Mouse (Mus musculus) layer of hippocampus, postnatal 36 days (tissue): ENCODE measurements around the gene Olfr1122. TPM values are rescaled to one million over a fixed set of nuclear protein-coding genes. Genes with fewer than 3 reads are reported as not detected.
"Not testable (repeated sequence)": the region's sequence is repeated elsewhere in the genome, so short reads cannot be mapped to it uniquely, and the experiment has no call there.

Experiments
- DNase-seq, 2 experiments: peaks; one replicate each; pipeline ENCODE4 v3.0.0; 2022
- total RNA-seq, 2 experiments: library from RNA; stranded (reverse); gene quantifications; 2 replicates each; pipeline ENCODE4 v1.2.3; 2021

The Olfr1122 gene
- total RNA-seq = not detected

DNA sequence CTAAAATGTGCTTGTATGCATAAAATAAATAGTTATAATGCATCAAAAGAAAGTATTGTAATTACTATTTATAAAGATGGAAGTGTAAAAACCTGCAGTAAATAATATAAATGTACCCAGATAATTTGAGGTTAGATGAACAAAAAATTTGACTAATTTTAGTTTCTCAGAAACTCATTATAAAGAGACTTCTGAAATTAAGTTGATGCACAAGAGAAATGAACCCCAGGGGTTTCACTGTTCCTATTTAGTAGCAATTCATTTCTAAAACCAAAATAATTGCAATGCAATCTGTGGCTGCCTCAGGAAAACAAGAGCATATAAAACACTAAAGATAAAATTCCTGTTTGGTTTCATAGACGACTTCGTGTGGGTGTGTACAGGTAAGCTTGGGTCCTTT, at the start of gene Olfr1122:
TSS of gene Olfr1122 (plus strand) at position 301 of the 400 bp plus-strand sequence.
- no peak for DNase-seq

DNA sequence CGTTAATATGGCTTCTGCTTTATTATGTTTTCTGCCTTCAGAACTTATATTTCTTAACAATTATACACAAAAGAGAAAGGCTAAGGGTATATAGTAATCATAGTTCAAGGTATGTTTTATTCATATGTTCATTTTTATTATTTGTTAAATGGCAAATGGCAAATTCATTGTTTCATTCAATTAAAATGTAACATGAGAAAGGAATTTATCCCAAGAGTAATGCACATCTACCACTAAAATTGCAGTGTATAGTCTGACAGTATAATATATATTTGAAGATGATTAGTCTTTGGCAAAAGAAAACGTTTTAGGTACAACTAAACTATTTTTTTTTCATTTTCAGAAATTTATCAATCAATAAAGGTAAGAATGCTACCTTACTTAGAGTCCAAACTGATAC, 31.1 kb upstream of the Olfr1122 start, which contains the start of gene Olfr1120:
TSS of gene Olfr1120 (plus strand) at position 301 of the 400 bp plus-strand sequence.
- no peak for DNase-seq

DNA sequence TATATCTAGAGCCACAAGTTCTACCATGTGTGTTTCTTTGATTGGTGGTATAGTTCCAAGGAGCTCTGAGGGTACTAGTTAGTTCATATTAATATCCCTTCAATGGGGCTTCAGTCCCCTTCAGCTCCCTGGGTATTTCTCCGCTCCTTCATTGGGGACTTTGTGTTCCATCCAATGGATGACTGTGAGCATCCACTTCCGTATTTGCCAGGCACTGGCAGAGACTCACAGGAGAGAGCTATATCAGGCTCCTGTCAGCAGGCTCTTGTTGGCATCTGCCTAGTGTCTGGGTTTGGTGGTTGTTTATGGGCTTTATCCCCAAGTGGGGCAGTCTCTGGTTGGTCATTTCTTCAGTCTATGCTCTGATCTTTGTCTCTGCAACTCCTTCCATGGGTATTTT, 25.5 kb upstream of the Olfr1122 start:
- not testable (repeated sequence) for DNase-seq

DNA sequence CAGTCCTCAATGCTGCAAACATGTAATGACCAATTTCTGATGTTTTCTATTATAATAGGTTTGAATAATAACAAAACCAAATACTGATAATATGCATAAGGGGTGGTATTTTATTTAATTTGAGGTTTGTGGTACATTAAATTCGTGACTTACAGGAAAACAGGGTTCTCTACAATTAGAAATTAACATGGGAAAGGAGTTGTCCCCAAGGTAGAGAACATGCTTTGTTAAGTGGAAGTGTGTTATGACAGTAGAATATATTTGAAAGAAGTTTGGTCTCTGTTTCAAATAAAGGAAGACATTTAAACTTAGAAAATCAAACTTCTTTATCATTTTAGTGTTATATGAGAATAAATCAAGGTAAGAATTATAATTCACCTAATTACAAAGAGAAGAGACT, 16.1 kb upstream of the Olfr1122 start, which contains the start of gene Olfr1121:
TSS of gene Olfr1121 (plus strand) at position 301 of the 400 bp plus-strand sequence.
- no peak for DNase-seq

DNA sequence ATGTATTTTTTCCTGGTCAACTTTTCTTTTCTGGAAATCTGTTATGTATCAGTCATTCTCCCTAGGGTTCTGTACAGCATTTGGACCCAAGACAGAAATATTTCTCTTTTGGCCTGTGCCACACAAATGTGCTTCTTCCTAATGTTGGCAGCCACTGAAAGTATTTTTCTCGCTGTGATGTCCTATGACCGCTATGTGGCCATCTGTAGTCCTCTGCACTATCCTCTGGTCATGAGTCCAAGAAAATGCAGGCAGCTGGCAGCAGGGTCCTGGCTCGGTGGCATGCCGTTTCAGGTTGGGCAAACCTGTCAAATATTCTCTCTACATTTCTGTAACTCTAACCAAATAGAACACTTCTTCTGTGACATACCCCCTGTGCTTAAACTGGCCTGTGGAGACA, 13.9 kb upstream of the Olfr1122 start:
- DNase-seq = no peak

DNA sequence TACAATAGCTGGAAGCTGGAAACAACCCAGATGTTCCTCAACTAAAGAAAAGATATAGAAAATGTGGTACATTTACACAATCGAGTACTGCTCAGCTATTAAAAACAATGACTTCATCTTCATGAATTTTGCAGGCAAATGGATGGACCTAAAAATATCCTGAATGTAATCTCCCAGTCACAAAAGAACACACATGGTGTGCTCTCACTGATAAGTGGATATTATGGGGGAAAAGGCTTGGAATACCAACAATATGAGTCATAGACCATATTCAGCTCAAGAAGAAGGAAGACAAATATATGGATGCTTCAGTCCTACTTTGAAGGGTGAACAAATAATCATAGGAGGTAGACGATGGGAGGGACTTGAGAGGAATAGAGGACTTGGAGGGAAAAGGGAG, 1.7 kb upstream of the Olfr1122 start:
- no peak for DNase-seq

DNA sequence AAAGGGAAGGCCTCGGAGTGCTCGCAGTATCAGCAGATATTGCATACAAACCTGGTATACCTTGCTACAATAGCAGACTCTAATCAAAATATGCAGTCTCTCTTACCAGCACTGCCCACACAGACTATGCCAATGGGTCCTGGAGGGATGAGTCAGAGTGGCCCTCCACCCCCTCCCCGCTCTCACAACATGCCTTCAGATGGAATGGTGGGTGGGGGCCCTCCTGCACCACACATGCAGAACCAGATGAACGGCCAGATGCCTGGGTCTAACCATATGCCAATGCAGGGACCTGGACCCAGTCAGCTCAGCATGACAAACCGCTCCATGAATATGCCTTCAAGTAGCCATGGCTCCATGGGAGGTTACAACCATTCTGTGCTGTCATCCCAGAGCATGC, 8.0 kb downstream of the Olfr1122 start:
- DNase-seq = not testable (repeated sequence)

DNA sequence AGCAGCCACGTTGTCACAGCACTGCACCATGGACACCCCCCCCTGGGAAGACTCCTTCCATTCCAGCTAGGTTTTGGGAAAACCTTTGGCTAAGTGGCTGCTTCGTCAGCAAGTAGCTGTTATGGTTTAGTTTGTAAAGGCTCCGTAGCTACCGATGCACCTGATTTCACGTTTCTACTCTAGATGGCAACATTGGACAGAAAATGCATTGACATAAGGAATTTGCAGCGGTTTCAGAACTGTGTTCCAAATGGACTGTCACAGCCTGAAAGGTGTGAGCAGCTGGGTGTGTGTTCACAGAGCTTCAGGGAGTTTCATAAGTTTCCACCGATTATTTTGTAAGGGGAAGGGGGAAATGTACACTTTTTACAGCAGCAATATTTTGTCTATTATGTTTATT, 9.0 kb downstream of the Olfr1122 start:
- DNase-seq = not testable (repeated sequence)

DNA sequence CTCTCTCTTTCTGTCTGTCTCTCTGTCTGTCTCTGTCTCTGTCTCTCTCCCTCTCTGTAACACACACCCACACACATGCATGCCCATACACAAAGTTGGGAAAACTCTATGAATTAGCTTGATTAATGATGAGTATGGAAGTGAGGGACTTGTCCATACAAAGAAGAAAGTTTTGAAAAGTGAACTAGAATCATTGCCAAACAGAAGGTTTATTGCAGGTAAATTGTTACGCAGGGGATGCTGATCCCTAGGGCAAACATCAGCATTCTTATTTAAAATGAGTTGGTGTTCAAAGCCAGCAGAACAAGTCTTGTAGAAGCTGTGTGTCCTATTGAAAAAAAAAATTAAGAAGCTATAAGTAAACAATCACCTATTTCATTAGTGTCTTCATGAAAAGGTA, 30.7 kb downstream of the Olfr1122 start, which contains the start of gene Olfr1123:
TSS of gene Olfr1123 (plus strand) at position 301 of the 400 bp plus-strand sequence.
- DNase-seq = no peak

DNA sequence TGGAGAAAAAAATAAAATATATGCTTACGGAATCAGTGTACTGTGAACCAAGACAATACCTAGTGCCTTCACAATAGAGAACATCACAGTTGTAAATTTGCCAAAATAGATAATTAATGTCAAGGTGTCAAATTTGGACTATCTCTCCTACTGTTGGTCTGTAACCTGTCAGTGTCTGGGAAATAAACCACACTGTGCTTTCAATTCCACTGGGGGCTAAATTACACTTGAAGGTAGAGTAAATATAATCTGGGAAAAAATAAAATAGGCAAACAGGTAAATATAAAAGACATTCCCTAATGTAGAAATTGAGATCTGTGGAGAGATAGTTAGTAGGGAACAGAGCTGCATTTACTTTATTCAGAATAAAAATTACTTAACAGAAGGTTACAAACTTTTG, 44.3 kb downstream of the Olfr1122 start, which contains the start of gene Olfr1124:
TSS of gene Olfr1124 (plus strand) at position 301 of the 400 bp plus-strand sequence.
- no peak for DNase-seq

DNA sequence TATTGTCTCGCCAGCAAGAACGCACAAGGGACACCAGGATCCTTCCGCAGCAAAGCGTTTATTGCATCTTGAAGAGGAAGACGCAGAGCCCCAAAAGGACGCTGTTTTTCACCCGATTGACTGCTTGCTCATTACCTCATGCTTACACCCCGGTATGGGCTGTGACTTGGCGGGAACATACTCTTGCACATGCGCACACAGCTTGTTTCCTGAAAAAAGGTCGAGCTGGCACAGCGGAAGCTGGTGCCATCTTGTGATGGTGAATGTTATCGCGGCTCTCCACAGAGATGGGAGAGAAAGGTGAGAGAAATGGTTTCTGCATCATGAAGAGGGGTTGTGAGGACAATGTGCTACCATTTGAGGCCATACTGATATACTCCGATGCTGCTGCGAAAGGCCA, 52.1 kb downstream of the Olfr1122 start:
- no peak for DNase-seq

Other genes starting within 250 kb of the Olfr1122 start
- not detected for gene Olfr1110, start 245.5 kb upstream of the Olfr1122 start, total RNA-seq
- gene Olfr1111, start 233.2 kb upstream of the Olfr1122 start, total RNA-seq = not detected
- gene Olfr1112, start 198.1 kb upstream of the Olfr1122 start, total RNA-seq = not detected
- gene Olfr1113, start 176.9 kb upstream of the Olfr1122 start, total RNA-seq = not detected
- gene Olfr1115, start 137.8 kb upstream of the Olfr1122 start, total RNA-seq = not detected
- gene Olfr1116, start 118.3 kb upstream of the Olfr1122 start, total RNA-seq = not detected
- not detected for gene Olfr1118, start 78.3 kb upstream of the Olfr1122 start, total RNA-seq
- gene Olfr1120, start 31.0 kb upstream of the Olfr1122 start, total RNA-seq = not detected
- gene Olfr1121, start 16.0 kb upstream of the Olfr1122 start, total RNA-seq = not detected
- gene Olfr1123, start 30.8 kb downstream of the Olfr1122 start, total RNA-seq = not detected
- gene Olfr1124, start 44.4 kb downstream of the Olfr1122 start, total RNA-seq = not detected
- gene Olfr1126, start 68.1 kb downstream of the Olfr1122 start, total RNA-seq = not detected
- gene Pramel7, start 111.2 kb downstream of the Olfr1122 start, total RNA-seq = not detected
- not detected for gene Pramel6, start 120.7 kb downstream of the Olfr1122 start, total RNA-seq
- gene Olfr153, start 145.9 kb downstream of the Olfr1122 start, total RNA-seq = not detected
- gene Olfr1128, start 159.7 kb downstream of the Olfr1122 start, total RNA-seq = not detected
- gene Olfr1129, start 188.1 kb downstream of the Olfr1122 start, total RNA-seq = not detected
- not detected for gene Olfr1130, start 220.4 kb downstream of the Olfr1122 start, total RNA-seq
- gene Olfr1131, start 241.3 kb downstream of the Olfr1122 start, total RNA-seq = not detected